Mouse (Mus musculus): ENCODE measurements around the gene Sntg2.

DNA sequence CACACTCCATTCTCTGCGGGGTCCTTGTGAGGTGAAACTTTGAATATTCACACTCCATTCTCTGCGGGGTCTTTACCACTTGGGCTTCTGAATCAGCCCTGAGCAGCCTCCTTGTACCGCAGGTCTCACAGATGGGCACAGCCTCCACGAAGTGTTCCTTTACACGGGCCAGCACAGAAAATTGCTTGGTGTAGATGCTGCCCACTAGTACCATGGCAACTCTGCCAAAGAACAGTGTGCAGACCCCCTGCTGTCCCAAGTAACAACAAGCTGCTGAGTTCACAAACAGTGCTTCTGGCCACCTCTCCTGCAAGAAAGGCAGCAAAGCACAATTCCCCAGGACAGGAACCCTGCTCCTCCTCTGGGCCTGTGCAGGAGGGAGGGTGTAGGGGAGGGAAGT lies 109.0 kb downstream of the Sntg2 start:
- TF ChIP-seq CTCF (IDR thresholded peaks at IDR 0.05; ENCODE audit: low read depth) = no peak
- TF ChIP-seq EP300 (IDR thresholded peaks at IDR 0.05; ENCODE audit: low read depth) = no peak
